Mouse (Mus musculus): ENCODE measurements around the gene Rnaseh2b.

The Rnaseh2b gene

GRCm38 (mm10) chr14:62322581-62323344, 30.4 kb downstream of the Rnaseh2b start:
- no peak for DNase-seq (ENCODE audit: low spot score)

GRCm38 (mm10) chr14:62323457-62323856, 31.1 kb downstream of the Rnaseh2b start:
- DNase-seq (ENCODE audit: low spot score) = no peak

GRCm38 (mm10) chr14:62324943-62325342, 32.6 kb downstream of the Rnaseh2b start:
- DNase-seq (ENCODE audit: low spot score) = no peak

GRCm38 (mm10) chr14:62326026-62326425, 33.6 kb downstream of the Rnaseh2b start:
- no peak for DNase-seq (ENCODE audit: low spot score)

GRCm38 (mm10) chr14:62327171-62327570, 34.8 kb downstream of the Rnaseh2b start:
- DNase-seq (ENCODE audit: low spot score) = no peak

GRCm38 (mm10) chr14:62328606-62329005, 36.2 kb downstream of the Rnaseh2b start:
- DNase-seq (ENCODE audit: low spot score) = no peak

GRCm38 (mm10) chr14:62329631-62330030, 37.2 kb downstream of the Rnaseh2b start:
- DNase-seq (ENCODE audit: low spot score) = no peak

GRCm38 (mm10) chr14:62331457-62331856, 39.1 kb downstream of the Rnaseh2b start:
- DNase-seq (ENCODE audit: low spot score) = no peak

GRCm38 (mm10) chr14:62331866-62332619, 39.7 kb downstream of the Rnaseh2b start:
- DNase-seq (ENCODE audit: low spot score) = peak; percentile 83

GRCm38 (mm10) chr14:62333909-62334687, 41.7 kb downstream of the Rnaseh2b start:
- DNase-seq (ENCODE audit: low spot score) = no peak

- DNase-seq (ENCODE audit: low spot score) = no peak
These were observed 46.8 kb downstream of the Rnaseh2b start for GRCm38 (mm10) chr14:62339196-62339595.

GRCm38 (mm10) chr14:62341887-62342642, 49.7 kb downstream of the Rnaseh2b start:
- DNase-seq (ENCODE audit: low spot score) = no peak

- DNase-seq (ENCODE audit: low spot score) = no peak
These were observed 50.3 kb downstream of the Rnaseh2b start for GRCm38 (mm10) chr14:62342643-62343144.

- DNase-seq (ENCODE audit: low spot score) = no peak
These were observed 54.2 kb downstream of the Rnaseh2b start for GRCm38 (mm10) chr14:62346570-62346969.

- peak; percentile 16 for DNase-seq (ENCODE audit: low spot score)
These were observed 54.7 kb downstream of the Rnaseh2b start for GRCm38 (mm10) chr14:62347103-62347502.

- DNase-seq (ENCODE audit: low spot score) = no peak
These were observed 57.4 kb downstream of the Rnaseh2b start for GRCm38 (mm10) chr14:62349786-62350185.

- DNase-seq (ENCODE audit: low spot score) = no peak
These were observed 57.8 kb downstream of the Rnaseh2b start for GRCm38 (mm10) chr14:62350186-62350585.

- no peak for DNase-seq (ENCODE audit: low spot score)
These were observed 58.5 kb downstream of the Rnaseh2b start for GRCm38 (mm10) chr14:62350890-62351289.

GRCm38 (mm10) chr14:62353372-62353771, 61.0 kb downstream of the Rnaseh2b start:
- no peak for DNase-seq (ENCODE audit: low spot score)

GRCm38 (mm10) chr14:62353793-62354192, 61.4 kb downstream of the Rnaseh2b start:
- no peak for DNase-seq (ENCODE audit: low spot score)

GRCm38 (mm10) chr14:62355201-62355600, 62.8 kb downstream of the Rnaseh2b start:
- no peak for DNase-seq (ENCODE audit: low spot score)

All from adipocyte (in vitro differentiated cells).